Comparison of ENCODE assay signal across 8 mouse cellular contexts in the genomic region with DNA sequence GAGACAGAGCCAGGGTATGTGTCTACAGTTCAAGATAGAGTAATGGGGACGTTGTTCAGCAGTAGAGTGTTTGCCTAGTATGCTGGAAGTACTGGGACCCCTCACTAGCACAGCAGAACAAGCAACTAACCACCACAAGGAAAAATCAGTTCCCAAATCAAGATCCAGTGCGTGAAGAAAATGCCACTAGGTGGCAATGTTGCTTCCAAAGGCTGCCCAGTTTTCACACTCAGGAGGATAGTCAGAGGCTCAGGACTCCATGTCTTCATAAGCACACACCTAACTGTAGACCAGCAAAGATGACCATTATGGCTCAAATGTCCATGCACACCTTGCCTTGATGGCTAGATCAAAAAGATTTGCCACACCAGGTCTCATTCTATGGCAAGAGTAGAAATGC.
DNase-seq lines count a peak whose midpoint lies in the region; ATAC-seq and TF ChIP-seq lines count a peak whose summit lies in the region.
"Had no signal": no experiment of that assay in that cellular context is flagged by ENCODE, and none has a peak within 500 bp of the region (broad histone marks: within the 10 kb centered on the region; RNA-seq: fewer than 3 reads in every experiment).

No protein-coding gene starts in this region.

- ATAC-seq in kidney, embryonic 16.5 days (ENCODE audit: low FRiP score, low TSS enrichment), result no peak
- ATAC-seq in intestine, embryonic 15.5 days, result 0 out of 2 replicates have a peak, but pooled peaks have one; percentile 29
- no peak for ATAC-seq in neural tube, embryonic 15.5 days (ENCODE audit: low FRiP score)

- H3K27me3 ChIP-seq in kidney, adult 2 months (replicated peaks; ENCODE audit: control insufficient read depth, insufficient read depth, low read length), result no peaks in the 10 kb centered on the region
- H3K27me3 ChIP-seq in kidney, embryonic 16.5 days (ENCODE audit: insufficient read depth, low read length), result no peaks in the 10 kb centered on the region
- H3K27me3 ChIP-seq in intestine, embryonic 15.5 days (replicated peaks), result no peaks in the 10 kb centered on the region
- no peaks in the 10 kb centered on the region for H3K27me3 ChIP-seq in neural tube, embryonic 15.5 days (replicated peaks)
- H3K27me3 ChIP-seq: limb, embryonic 13.5 days had no signal

- DNase-seq in kidney, adult 2 months, result peak; percentile 38
- peak; percentile 23 for DNase-seq in A20 (ENCODE audit: low read depth, low spot score)
- peak; percentile 48 for DNase-seq in ES-CJ7 (ENCODE audit: low read depth, low spot score)
- no peak for DNase-seq in neural tube, embryonic 10.5 days (ENCODE audit: extremely low spot score, low spot score)

- TF ChIP-seq POLR2A in kidney, adult 2 months (IDR thresholded peaks at IDR 0.05; ENCODE audit: low read depth, low read length), result no peak

- H3K4me2 ChIP-seq in kidney, embryonic 16.5 days (replicated peaks; ENCODE audit: low read depth, low read length), result no peak overlapping the region
- no peak overlapping the region for H3K4me2 ChIP-seq in intestine, embryonic 15.5 days (replicated peaks)
- H3K4me2 ChIP-seq in neural tube, embryonic 15.5 days, result no peak overlapping the region
- H3K4me2 ChIP-seq: limb, embryonic 13.5 days had no signal

- WGBS in kidney, adult 2 months, result 32% methylated on average over 2 of the region's 2 CpGs
- WGBS in kidney, embryonic 16.5 days, result 25% methylated on average over 2 of the region's 2 CpGs
- 22% methylated on average over 2 of the region's 2 CpGs for WGBS in intestine, embryonic 15.5 days
- WGBS in neural tube, embryonic 15.5 days, result 17% methylated on average over 2 of the region's 2 CpGs

- no peak overlapping the region for H3K4me3 ChIP-seq in kidney, adult 2 months (ENCODE audit: insufficient read depth, low read depth, low read length)
- no peak overlapping the region for H3K4me3 ChIP-seq in kidney, embryonic 16.5 days (ENCODE audit: low read length)
- no peak overlapping the region for H3K4me3 ChIP-seq in intestine, embryonic 15.5 days (replicated peaks)
- H3K4me3 ChIP-seq in neural tube, embryonic 15.5 days (replicated peaks), result no peak overlapping the region
- H3K4me3 ChIP-seq: limb, embryonic 13.5 days had no signal

- no peaks in the 10 kb centered on the region for H3K4me1 ChIP-seq in kidney, adult 2 months (ENCODE audit: control insufficient read depth, insufficient read depth, low read length)
- H3K4me1 ChIP-seq in kidney, embryonic 16.5 days (ENCODE audit: insufficient read depth, low read length), result no peaks in the 10 kb centered on the region
- 0 out of 2 replicates have a peak, but pooled peaks cover 3% of the 10 kb centered on the region for H3K4me1 ChIP-seq in intestine, embryonic 15.5 days (replicated peaks)
- 0 out of 2 replicates have a peak, but pooled peaks cover 4% of the 10 kb centered on the region for H3K4me1 ChIP-seq in neural tube, embryonic 15.5 days
- H3K4me1 ChIP-seq: limb, embryonic 13.5 days had no signal

- H3K9me3 ChIP-seq in kidney, embryonic 16.5 days (ENCODE audit: low read length), result no peaks in the 10 kb centered on the region
- no peaks in the 10 kb centered on the region for H3K9me3 ChIP-seq in intestine, embryonic 15.5 days
- H3K9me3 ChIP-seq in neural tube, embryonic 15.5 days (replicated peaks), result no peaks in the 10 kb centered on the region
- H3K9me3 ChIP-seq: limb, embryonic 13.5 days had no signal

- no peaks in the 10 kb centered on the region for H3K36me3 ChIP-seq in kidney, adult 2 months (ENCODE audit: control insufficient read depth, insufficient read depth, low read length)
- no peaks in the 10 kb centered on the region for H3K36me3 ChIP-seq in kidney, embryonic 16.5 days (ENCODE audit: insufficient read depth, low read length)
- H3K36me3 ChIP-seq in intestine, embryonic 15.5 days, result no peaks in the 10 kb centered on the region
- H3K36me3 ChIP-seq in neural tube, embryonic 15.5 days, result 0 out of 2 replicates have a peak, but pooled peaks cover 3% of the 10 kb centered on the region

- peak; percentile 66 for TF ChIP-seq CTCF in kidney, adult 2 months (conservative IDR thresholded peaks at IDR 0.05; ENCODE audit: insufficient read depth, insufficient read length, low read depth, low read length)

- no peak overlapping the region for H3K9ac ChIP-seq in kidney, embryonic 16.5 days (replicated peaks; ENCODE audit: low read length)
- no peak overlapping the region for H3K9ac ChIP-seq in intestine, embryonic 15.5 days
- H3K9ac ChIP-seq in neural tube, embryonic 15.5 days (replicated peaks), result no peak overlapping the region
- H3K9ac ChIP-seq: limb, embryonic 13.5 days had no signal

- no peak overlapping the region for H3K27ac ChIP-seq in kidney, adult 2 months (ENCODE audit: insufficient read depth, low read depth, low read length)
- no peak overlapping the region for H3K27ac ChIP-seq in kidney, embryonic 16.5 days (ENCODE audit: low read length)
- H3K27ac ChIP-seq in intestine, embryonic 15.5 days, result no peak overlapping the region
- no peak overlapping the region for H3K27ac ChIP-seq in neural tube, embryonic 15.5 days (replicated peaks)
- H3K27ac ChIP-seq: limb, embryonic 13.5 days had no signal
